Mouse (Mus musculus): ENCODE results near the gene Trim26. TPM values are rescaled to one million over a fixed set of nuclear protein-coding genes. Genes with fewer than 3 reads are reported as not detected.

The Trim26 gene
- polyA plus RNA-seq, 1 experiment = 49.5 TPM

DNA sequence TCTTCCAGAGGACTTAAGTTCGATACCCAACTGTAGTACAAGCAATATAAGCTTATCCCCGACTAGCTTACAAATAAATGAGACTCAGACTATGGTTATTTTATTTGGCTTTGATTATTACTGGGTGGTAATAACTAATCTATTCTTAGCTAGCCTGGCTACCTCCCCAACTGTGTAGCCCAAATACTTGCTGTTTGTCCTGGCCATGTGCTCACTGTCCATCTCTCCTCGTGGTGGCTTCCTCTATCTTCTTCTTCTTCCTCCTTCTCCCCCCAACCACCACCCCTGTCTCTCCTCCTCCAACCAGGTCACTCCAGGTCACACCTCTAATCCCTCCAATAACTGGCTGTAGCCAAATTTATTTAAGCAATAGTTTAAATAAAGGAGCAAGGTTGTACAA is 6.5 kb upstream of the Trim26 start:
- TF ChIP-seq CTCF (IDR thresholded peaks at IDR 0.05; ENCODE audit: borderline replicate concordance, insufficient read depth, low read length) = no peak
- no peak for TF ChIP-seq POLR2A (IDR thresholded peaks at IDR 0.05; ENCODE audit: low read depth, low read length)
- H3K4me3 ChIP-seq (ENCODE audit: insufficient read depth, low read length) = no peak overlapping the region
- H3K4me1 ChIP-seq (ENCODE audit: control insufficient read depth, insufficient read depth, low read length) = no peaks in the 10 kb centered on the region; the same call in 1 of the 2 replicates
- no peak overlapping the region for H3K27ac ChIP-seq (ENCODE audit: insufficient read depth, low read length)

GRCm38 (mm10) chr17:36832694-36833093 is 4.2 kb upstream of the Trim26 start:
- TF ChIP-seq CTCF (IDR thresholded peaks at IDR 0.05; ENCODE audit: borderline replicate concordance, insufficient read depth, low read length) (no peak), POLR2A (IDR thresholded peaks at IDR 0.05; ENCODE audit: low read depth, low read length) (no peak)
- no peak overlapping the region for H3K27ac ChIP-seq (ENCODE audit: insufficient read depth, low read length)

DNA sequence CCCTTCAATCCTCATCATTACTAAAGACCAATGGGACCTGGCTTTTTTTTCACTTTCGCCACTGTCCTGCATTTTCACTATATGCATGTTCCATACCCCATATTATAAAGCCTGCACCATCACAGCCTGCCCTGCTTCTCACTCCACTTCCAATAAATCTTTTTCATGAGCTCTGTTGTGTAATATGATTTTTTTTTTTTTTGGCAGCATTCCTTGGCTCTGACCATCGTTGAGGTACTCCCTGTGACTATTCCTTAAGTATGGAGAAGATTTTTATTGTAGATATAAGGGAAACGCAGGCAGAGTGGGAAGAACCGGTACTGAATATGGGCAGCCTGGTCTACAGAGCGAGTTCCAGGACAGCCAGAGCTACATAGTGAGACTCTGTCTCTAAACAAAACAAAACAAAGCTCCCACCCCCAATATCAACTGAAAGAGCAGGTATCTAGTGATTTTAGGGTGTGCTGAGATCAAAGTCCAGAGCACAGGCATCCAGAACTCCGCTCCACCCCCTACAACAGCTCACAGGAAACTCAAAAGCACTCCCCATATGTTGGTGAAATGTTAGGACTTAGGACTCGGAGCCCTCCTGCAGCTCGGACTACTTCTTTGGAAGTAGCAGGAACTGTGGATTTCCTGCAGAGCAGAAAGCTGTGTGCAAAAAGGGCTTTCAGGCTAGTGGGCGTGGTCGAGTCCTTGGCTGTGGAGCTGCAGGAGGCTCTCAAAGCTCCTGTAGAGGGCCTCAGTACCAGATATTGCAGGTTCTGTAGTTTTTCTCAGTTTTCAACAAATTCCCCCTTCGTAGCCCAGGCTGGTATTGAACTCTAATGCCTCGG is 1.1 kb upstream of the Trim26 start:
- TF ChIP-seq CTCF (IDR thresholded peaks at IDR 0.05; ENCODE audit: borderline replicate concordance, insufficient read depth, low read length) (no peak), POLR2A (IDR thresholded peaks at IDR 0.05; ENCODE audit: low read depth, low read length) (no peak)
- H3K27ac ChIP-seq (ENCODE audit: insufficient read depth, low read length) = peak overlapping the region; percentile 80
- H3K4me1 ChIP-seq (ENCODE audit: control insufficient read depth, insufficient read depth, low read length) = peaks cover 3% of the 10 kb centered on the region; the same call in 1 of the 2 replicates
- H3K4me3 ChIP-seq (ENCODE audit: insufficient read depth, low read length) = peak overlapping the region; percentile 30; the same call in 1 of the 2 replicates

More at GRCm38 (mm10) chr17:36832694-36833093, 4.2 kb upstream of the Trim26 start:
- Histone ChIP-seq H3K4me1 (ENCODE audit: control insufficient read depth, insufficient read depth, low read length) (no peaks in the 10 kb centered on the region), H3K4me3 (ENCODE audit: insufficient read depth, low read length) (no peak overlapping the region)

DNA sequence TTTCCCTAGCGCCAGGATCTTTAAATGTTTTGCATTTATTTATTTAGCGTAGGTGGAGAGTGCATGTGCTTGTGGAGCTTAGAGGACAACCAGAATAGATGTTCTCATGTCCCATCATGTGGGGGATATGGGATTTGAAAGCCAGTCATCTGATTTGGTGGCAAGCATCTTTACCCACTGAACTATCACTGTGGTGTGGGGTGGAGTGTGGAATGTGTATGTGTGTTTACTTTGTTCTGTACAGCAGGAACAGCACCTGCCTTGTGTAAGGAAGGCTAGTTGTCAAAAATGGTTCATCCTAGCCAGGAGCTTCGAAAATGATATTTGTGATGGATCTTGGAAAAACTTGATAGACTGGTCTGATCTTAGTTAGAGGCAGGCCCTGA is 514 bp upstream of the Trim26 start:
- H3K4me1 ChIP-seq (ENCODE audit: control insufficient read depth, insufficient read depth, low read length) = peaks cover 3% of the 10 kb centered on the region; the same call in 1 of the 2 replicates
- peak overlapping the region; percentile 80 for H3K27ac ChIP-seq (ENCODE audit: insufficient read depth, low read length)
- TF ChIP-seq POLR2A (IDR thresholded peaks at IDR 0.05; ENCODE audit: low read depth, low read length) (no peak), CTCF (IDR thresholded peaks at IDR 0.05; ENCODE audit: borderline replicate concordance, insufficient read depth, low read length) (no peak)
- peak overlapping the region; percentile 30 for H3K4me3 ChIP-seq (ENCODE audit: insufficient read depth, low read length)

- Histone ChIP-seq H3K4me3 (ENCODE audit: insufficient read depth, low read length) (no peak overlapping the region), H3K4me1 (ENCODE audit: control insufficient read depth, insufficient read depth, low read length) (peaks cover 14% of the 10 kb centered on the region), H3K27ac (ENCODE audit: insufficient read depth, low read length) (no peak overlapping the region)
- no peak for TF ChIP-seq POLR2A (IDR thresholded peaks at IDR 0.05; ENCODE audit: low read depth, low read length)
- no peak for TF ChIP-seq CTCF (IDR thresholded peaks at IDR 0.05; ENCODE audit: borderline replicate concordance, insufficient read depth, low read length)
Measured at GRCm38 (mm10) chr17:36839001-36839400, 2.1 kb downstream of the Trim26 start.

DNA sequence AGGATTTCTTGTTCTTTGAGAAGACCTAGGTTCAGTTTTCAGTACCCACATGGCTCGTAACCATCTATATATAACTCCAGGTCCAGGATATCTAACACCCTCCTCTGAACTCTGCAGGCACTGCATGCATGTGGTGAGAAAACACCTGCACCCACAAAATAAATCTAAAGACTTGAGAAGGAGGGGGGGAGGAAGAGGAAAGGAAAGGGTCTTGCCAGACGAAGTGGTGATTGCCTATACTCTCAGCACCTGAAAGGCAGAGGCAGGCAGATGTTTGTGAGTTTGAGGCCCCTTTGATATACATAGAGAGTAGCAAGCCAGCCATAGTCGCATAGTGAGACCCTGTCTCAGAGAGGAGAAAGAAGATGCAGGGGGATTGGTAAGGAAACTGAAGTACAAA is 3.0 kb downstream of the Trim26 start:
- TF ChIP-seq POLR2A (IDR thresholded peaks at IDR 0.05; ENCODE audit: low read depth, low read length) (no peak), CTCF (IDR thresholded peaks at IDR 0.05; ENCODE audit: borderline replicate concordance, insufficient read depth, low read length) (no peak)
- H3K4me3 ChIP-seq (ENCODE audit: insufficient read depth, low read length) = no peak overlapping the region
- H3K27ac ChIP-seq (ENCODE audit: insufficient read depth, low read length) = no peak overlapping the region
- peaks cover 19% of the 10 kb centered on the region for H3K4me1 ChIP-seq (ENCODE audit: control insufficient read depth, insufficient read depth, low read length)

DNA sequence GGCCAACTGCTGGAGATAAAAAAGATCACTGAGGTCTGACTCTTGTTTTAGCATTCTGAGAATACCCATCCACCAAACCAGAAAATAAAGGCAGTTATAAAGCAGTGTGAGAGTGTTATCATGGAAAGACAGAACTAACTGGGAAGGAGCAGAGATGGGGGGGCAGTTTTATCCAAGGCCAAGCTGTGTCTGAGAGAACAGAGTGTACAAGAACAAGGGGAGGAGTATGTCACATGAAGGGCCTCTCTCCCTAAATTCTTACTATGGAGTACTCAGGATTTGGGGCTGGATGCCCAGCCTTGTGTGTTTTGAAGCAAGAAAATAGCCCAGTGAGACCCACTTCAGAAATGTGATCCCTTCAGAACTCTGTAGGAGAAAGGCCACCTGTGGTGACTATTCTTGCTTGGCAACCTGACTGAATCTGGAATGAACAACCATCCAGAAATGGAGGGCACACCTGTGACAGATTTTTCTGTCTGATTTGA is 4.1 kb downstream of the Trim26 start:
- no peak overlapping the region for H3K27ac ChIP-seq (ENCODE audit: insufficient read depth, low read length)
- TF ChIP-seq POLR2A (IDR thresholded peaks at IDR 0.05; ENCODE audit: low read depth, low read length) (no peak), CTCF (IDR thresholded peaks at IDR 0.05; ENCODE audit: borderline replicate concordance, insufficient read depth, low read length) (no peak)
- peaks cover 19% of the 10 kb centered on the region for H3K4me1 ChIP-seq (ENCODE audit: control insufficient read depth, insufficient read depth, low read length)
- no peak overlapping the region for H3K4me3 ChIP-seq (ENCODE audit: insufficient read depth, low read length)

- peaks cover 16% of the 10 kb centered on the region for H3K4me1 ChIP-seq (ENCODE audit: control insufficient read depth, insufficient read depth, low read length)
- TF ChIP-seq CTCF (IDR thresholded peaks at IDR 0.05; ENCODE audit: borderline replicate concordance, insufficient read depth, low read length) = no peak
- TF ChIP-seq POLR2A (IDR thresholded peaks at IDR 0.05; ENCODE audit: low read depth, low read length) = no peak
- peak overlapping the region; percentile 53 for H3K27ac ChIP-seq (ENCODE audit: insufficient read depth, low read length)
- no peak overlapping the region for H3K4me3 ChIP-seq (ENCODE audit: insufficient read depth, low read length)
Measured at GRCm38 (mm10) chr17:36843696-36844095, 6.8 kb downstream of the Trim26 start.

DNA sequence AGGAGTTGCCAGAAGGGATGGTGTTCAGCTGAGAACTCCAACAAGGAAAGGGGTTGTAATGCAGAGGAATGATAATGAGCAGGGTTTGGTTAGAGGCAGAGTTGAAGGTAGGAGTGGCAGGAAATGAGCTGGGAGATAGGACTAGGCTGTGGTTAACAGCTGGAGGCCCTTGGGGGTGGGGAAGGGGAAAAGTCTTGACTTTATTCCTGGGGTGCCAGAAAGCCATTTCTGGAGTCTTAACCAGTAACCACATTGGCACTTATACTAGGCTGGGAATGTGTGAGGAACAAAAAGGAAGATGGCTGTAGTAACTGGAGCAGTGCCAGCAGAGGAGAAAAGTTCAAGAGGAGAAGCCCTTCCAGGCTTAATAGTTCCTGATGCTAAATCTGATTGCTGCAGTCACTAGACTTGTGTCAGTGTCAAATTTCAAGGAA is 7.4 kb downstream of the Trim26 start:
- Histone ChIP-seq H3K4me1 (ENCODE audit: control insufficient read depth, insufficient read depth, low read length) (peaks cover 16% of the 10 kb centered on the region), H3K4me3 (ENCODE audit: insufficient read depth, low read length) (no peak overlapping the region), H3K27ac (ENCODE audit: insufficient read depth, low read length) (peak overlapping the region; percentile 53)
- TF ChIP-seq POLR2A (IDR thresholded peaks at IDR 0.05; ENCODE audit: low read depth, low read length) (no peak), CTCF (IDR thresholded peaks at IDR 0.05; ENCODE audit: borderline replicate concordance, insufficient read depth, low read length) (no peak)

DNA sequence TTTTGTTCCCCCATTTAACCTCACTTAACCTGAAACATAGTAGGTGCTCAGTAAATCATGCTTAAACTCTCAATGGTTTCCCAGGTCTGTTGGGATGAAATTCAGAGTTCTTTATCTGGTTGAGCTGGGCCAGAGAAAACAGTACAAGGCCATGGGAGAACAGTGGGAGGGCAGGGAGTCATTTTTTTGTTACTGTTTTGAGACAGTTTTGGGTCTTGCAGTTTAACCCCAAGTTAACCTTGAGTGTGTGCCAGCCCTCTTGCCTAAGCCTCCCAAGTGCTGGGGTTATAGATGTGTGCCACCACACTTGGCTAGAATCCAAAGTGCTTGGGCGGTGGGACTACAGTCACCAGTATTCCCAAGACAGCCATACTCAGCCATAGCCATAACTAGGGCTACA is 7.8 kb downstream of the Trim26 start:
- Histone ChIP-seq H3K4me3 (ENCODE audit: insufficient read depth, low read length) (no peak overlapping the region), H3K4me1 (ENCODE audit: control insufficient read depth, insufficient read depth, low read length) (peaks cover 16% of the 10 kb centered on the region), H3K27ac (ENCODE audit: insufficient read depth, low read length) (peak overlapping the region; percentile 42)
- TF ChIP-seq CTCF (IDR thresholded peaks at IDR 0.05; ENCODE audit: borderline replicate concordance, insufficient read depth, low read length) (no peak), POLR2A (IDR thresholded peaks at IDR 0.05; ENCODE audit: low read depth, low read length) (no peak)
